Mouse (Mus musculus) embryonic facial prominence, embryonic 14.5 days (tissue): ENCODE data around the gene Il17ra. TPM values are rescaled to one million over a fixed set of nuclear protein-coding genes. Genes with fewer than 3 reads are reported as not detected.

Source experiments
- ATAC-seq: fragments of 200-750 bp; cut with Nextera tagmentation; 2 replicates; pipeline ENCODE4 v1.8.0; 2017; ENCODE audit warnings: low read depth, moderate number of reproducible peaks, moderate TSS enrichment
- DNase-seq: peaks from one replicate; pipeline ENCODE4 v3.0.0-alpha.2; 2015; ENCODE audit warnings: low spot score
- H3K27ac ChIP-seq: fragments of 300-500 bp; sonication (generic); replicated peaks from 2 replicates; pipeline ENCODE4 v1.5.1; 2014; ENCODE audit warnings: low read depth, mild to moderate bottlenecking, low read length, moderate library complexity
- H3K27me3 ChIP-seq: fragments of 300-500 bp; sonication (generic); replicated peaks from 2 replicates; pipeline ENCODE4 v1.6.1; 2014; ENCODE audit warnings: low read length; ENCODE audit not compliant: control insufficient read depth, insufficient read depth
- H3K36me3 ChIP-seq: fragments of 300-500 bp; sonication (generic); 2 replicates; pipeline ENCODE4 v1.6.1; 2014; ENCODE audit warnings: low read length, mixed read lengths; ENCODE audit not compliant: control insufficient read depth, insufficient read depth
- H3K4me1 ChIP-seq: fragments of 300-500 bp; sonication (generic); 2 replicates; pipeline ENCODE4 v1.6.1; 2014; ENCODE audit warnings: antibody characterized with exemption, low read length; ENCODE audit not compliant: control insufficient read depth, insufficient read depth
- H3K4me2 ChIP-seq: fragments of 300-500 bp; sonication (generic); 2 replicates; pipeline ENCODE4 v1.6.1; 2014; ENCODE audit warnings: low read depth, mild to moderate bottlenecking, low read length, moderate library complexity, mixed read lengths
- H3K4me3 ChIP-seq: fragments of 300-500 bp; sonication (generic); 2 replicates; pipeline ENCODE4 v1.5.1; 2014; ENCODE audit warnings: low read depth, mild to moderate bottlenecking, low read length
- H3K9ac ChIP-seq: fragments of 300-500 bp; sonication (generic); 2 replicates; pipeline ENCODE4 v1.6.1; 2014; ENCODE audit warnings: low read depth, mild to moderate bottlenecking, low read length, moderate library complexity, mixed read lengths
- H3K9me3 ChIP-seq: fragments of 300-500 bp; sonication (generic); 2 replicates; pipeline ENCODE4 v1.6.1; 2016; ENCODE audit warnings: low read length; ENCODE audit not compliant: control insufficient read depth
- WGBS: fragments of 180-500 bp; shearing (Covaris S2); extraction: QIAGEN DNeasy Blood & Tissue Kit; methylation state at CpG from one replicate; pipeline ENCODE4 v1.1.7; 2014; 5-methylcytosine and 5-hydroxymethylcytosine counted together
- polyA plus RNA-seq: library from polyadenylated mRNA; unstranded; fragments of >200 nt; fragmentation: Nextera tagmentation; extraction: Ambion mirVana; gene quantifications from 2 replicates; pipeline ENCODE4 v1.2.1, GENCODE M21; 2014

Gene Il17ra
- polyA plus RNA-seq, 1 experiment from 2014 or later, result 4.1 TPM

- Histone ChIP-seq H3K4me1 (no peaks in the 10 kb centered on the region), H3K9ac (no peak overlapping the region), H3K27me3 (no peaks in the 10 kb centered on the region), H3K9me3 (no peaks in the 10 kb centered on the region), H3K27ac (no peak overlapping the region), H3K36me3 (no peaks in the 10 kb centered on the region), H3K4me2 (peak overlapping the region; percentile 20; the same call in 1 of the 2 replicates), H3K4me3 (no peak overlapping the region)
- peak; percentile 55; the same call in 1 of the 2 replicates for ATAC-seq
- peak; percentile 58 for DNase-seq
- 39% methylated on average over 11 of the region's 11 CpGs for WGBS
Observed at GRCm38 (mm10) chr6:120454627-120455077, 8.4 kb upstream of the Il17ra start.

GRCm38 (mm10) chr6:120457074-120457473 lies 6.0 kb upstream of the Il17ra start:
- no peaks in the 10 kb centered on the region for H3K36me3 ChIP-seq
- no peak for ATAC-seq
- WGBS, result 67% methylated on average over 7 of the region's 7 CpGs
- peaks cover 11% of the 10 kb centered on the region for H3K27me3 ChIP-seq
- H3K4me1 ChIP-seq, result no peaks in the 10 kb centered on the region
- DNase-seq, result no peak
- H3K27ac ChIP-seq, result no peak overlapping the region
- no peak overlapping the region for H3K4me2 ChIP-seq
- H3K9me3 ChIP-seq, result no peaks in the 10 kb centered on the region
- H3K9ac ChIP-seq, result no peak overlapping the region
- H3K4me3 ChIP-seq, result no peak overlapping the region

- ATAC-seq (no peak), DNase-seq (no peak)
- H3K9me3 ChIP-seq, result no peaks in the 10 kb centered on the region
- H3K36me3 ChIP-seq, result no peaks in the 10 kb centered on the region
- WGBS, result 91% methylated on average over 5 of the region's 5 CpGs
- H3K9ac ChIP-seq, result no peak overlapping the region
- H3K27ac ChIP-seq, result no peak overlapping the region
- no peaks in the 10 kb centered on the region for H3K4me1 ChIP-seq
- H3K4me2 ChIP-seq, result no peak overlapping the region
- peaks cover 18% of the 10 kb centered on the region for H3K27me3 ChIP-seq
- no peak overlapping the region for H3K4me3 ChIP-seq
Observed at GRCm38 (mm10) chr6:120457751-120458150, 5.3 kb upstream of the Il17ra start.

- no peak overlapping the region for H3K27ac ChIP-seq
- DNase-seq, result no peak
Observed at GRCm38 (mm10) chr6:120461217-120461616, 1.8 kb upstream of the Il17ra start.

GRCm38 (mm10) chr6:120462251-120462650 lies 796 bp upstream of the Il17ra start:
- H3K4me1 ChIP-seq, result peaks cover 8% of the 10 kb centered on the region; the same call in 1 of the 2 replicates
- no peak overlapping the region for H3K4me3 ChIP-seq
- WGBS, result 46% methylated on average over 6 of the region's 6 CpGs
- peaks cover 38% of the 10 kb centered on the region for H3K27me3 ChIP-seq
- H3K36me3 ChIP-seq, result no peaks in the 10 kb centered on the region
- H3K27ac ChIP-seq, result no peak overlapping the region
- no peak overlapping the region for H3K9ac ChIP-seq
- ATAC-seq, result no peak
- no peak overlapping the region for H3K4me2 ChIP-seq
- H3K9me3 ChIP-seq, result no peaks in the 10 kb centered on the region
- DNase-seq, result no peak

More at GRCm38 (mm10) chr6:120461217-120461616, 1.8 kb upstream of the Il17ra start:
- Histone ChIP-seq H3K4me2 (no peak overlapping the region), H3K4me3 (no peak overlapping the region), H3K9me3 (no peaks in the 10 kb centered on the region), H3K36me3 (no peaks in the 10 kb centered on the region), H3K4me1 (peaks cover 8% of the 10 kb centered on the region; the same call in 1 of the 2 replicates), H3K9ac (no peak overlapping the region), H3K27me3 (peaks cover 38% of the 10 kb centered on the region)
- WGBS, result 67% methylated on average over 15 of the region's 15 CpGs
- ATAC-seq, result no peak

- H3K9ac ChIP-seq, result peak overlapping the region; percentile 67
- peak overlapping the region; percentile 68 for H3K4me3 ChIP-seq
- no peaks in the 10 kb centered on the region for H3K36me3 ChIP-seq
- peaks cover 38% of the 10 kb centered on the region for H3K27me3 ChIP-seq
- no peak overlapping the region for H3K27ac ChIP-seq
- peaks cover 8% of the 10 kb centered on the region; the same call in 1 of the 2 replicates for H3K4me1 ChIP-seq
- DNase-seq, result peak; percentile 80
- no peaks in the 10 kb centered on the region for H3K9me3 ChIP-seq
- ATAC-seq, result 0 out of 2 replicates have a peak, but pooled peaks have one; percentile 19
- H3K4me2 ChIP-seq, result peak overlapping the region; percentile 76
- 3% methylated on average over 11 of the region's 11 CpGs for WGBS
Observed at GRCm38 (mm10) chr6:120463884-120464283, 837 bp downstream of the Il17ra start.

- ATAC-seq (no peak), DNase-seq (no peak)
- Histone ChIP-seq H3K4me3 (peak overlapping the region; percentile 68), H3K27ac (no peak overlapping the region), H3K27me3 (peaks cover 38% of the 10 kb centered on the region), H3K36me3 (no peaks in the 10 kb centered on the region), H3K9me3 (no peaks in the 10 kb centered on the region), H3K4me1 (peaks cover 8% of the 10 kb centered on the region; the same call in 1 of the 2 replicates), H3K9ac (no peak overlapping the region), H3K4me2 (peak overlapping the region; percentile 76)
- WGBS, result 38% methylated on average over 9 of the region's 9 CpGs
Observed at GRCm38 (mm10) chr6:120464406-120464939, 1.4 kb downstream of the Il17ra start.

GRCm38 (mm10) chr6:120465393-120465792 lies 2.3 kb downstream of the Il17ra start:
- Histone ChIP-seq H3K9me3 (no peaks in the 10 kb centered on the region), H3K4me3 (no peak overlapping the region), H3K9ac (no peak overlapping the region), H3K27ac (no peak overlapping the region), H3K4me1 (peaks cover 8% of the 10 kb centered on the region; the same call in 1 of the 2 replicates), H3K27me3 (peaks cover 38% of the 10 kb centered on the region), H3K4me2 (no peak overlapping the region), H3K36me3 (no peaks in the 10 kb centered on the region)
- ATAC-seq (no peak), DNase-seq (no peak)
- 59% methylated on average over 4 of the region's 4 CpGs for WGBS
